Mouse (Mus musculus) 416B (cell line): ENCODE results near the gene Sap18b.
A peak's percentile ranks its signal among the peaks of the same experiment; 100 is the strongest.
"Not testable (repeated sequence)": the region's sequence is repeated elsewhere in the genome, so short reads cannot be mapped to it uniquely, and the experiment has no call there.

Source experiments
- DNase-seq: peaks from one replicate; pipeline ENCODE4 v3.0.0; 2011; ENCODE audit warnings: low read depth

Sap18b gene

GRCm38 (mm10) chr8:95825162-95825561 lies at the start of gene Sap18b:
Sap18b (plus strand) TSS chr8:95825346.
- DNase-seq, result not testable (repeated sequence)

GRCm38 (mm10) chr8:95781085-95781484 lies 44.1 kb upstream of the Sap18b start:
- no peak for DNase-seq

- no peak for DNase-seq
These were observed 43.4 kb upstream of the Sap18b start for GRCm38 (mm10) chr8:95781775-95782174.

- no peak for DNase-seq
These were observed 42.5 kb upstream of the Sap18b start for GRCm38 (mm10) chr8:95782628-95783027.

- peak; percentile 31 for DNase-seq
These were observed 39.6 kb upstream of the Sap18b start for GRCm38 (mm10) chr8:95785591-95785990.

GRCm38 (mm10) chr8:95795333-95796061 lies 29.6 kb upstream of the Sap18b start:
- not testable (repeated sequence) for DNase-seq

- DNase-seq, result no peak
These were observed 26.0 kb upstream of the Sap18b start for GRCm38 (mm10) chr8:95799117-95799516.

- DNase-seq, result no peak
These were observed 25.3 kb upstream of the Sap18b start for GRCm38 (mm10) chr8:95799891-95800290.

- no peak for DNase-seq
These were observed 24.8 kb upstream of the Sap18b start for GRCm38 (mm10) chr8:95800353-95800752.

- no peak for DNase-seq
These were observed 23.6 kb upstream of the Sap18b start for GRCm38 (mm10) chr8:95801476-95802064.

- DNase-seq, result no peak
These were observed 22.9 kb upstream of the Sap18b start for GRCm38 (mm10) chr8:95802231-95802630.

- no peak for DNase-seq
These were observed 19.7 kb upstream of the Sap18b start for GRCm38 (mm10) chr8:95805482-95805881.

- peak; percentile 37 for DNase-seq
These were observed 18.5 kb upstream of the Sap18b start for GRCm38 (mm10) chr8:95806461-95807191.

GRCm38 (mm10) chr8:95807331-95807843 lies 17.8 kb upstream of the Sap18b start, which contains the start of gene Cnot1:
Cnot1 (minus strand) TSS chr8:95807464.
- peak; percentile 98 for DNase-seq

- peak; percentile 98 for DNase-seq
These were observed 17.3 kb upstream of the Sap18b start for GRCm38 (mm10) chr8:95807861-95808260.

GRCm38 (mm10) chr8:95808631-95809030 lies 16.5 kb upstream of the Sap18b start:
- DNase-seq, result no peak

GRCm38 (mm10) chr8:95809116-95809515 lies 16.0 kb upstream of the Sap18b start:
- DNase-seq, result no peak

- DNase-seq, result peak; percentile 42
These were observed 15.0 kb upstream of the Sap18b start for GRCm38 (mm10) chr8:95810184-95810591.

- no peak for DNase-seq
These were observed 9.0 kb upstream of the Sap18b start for GRCm38 (mm10) chr8:95816044-95816708.

GRCm38 (mm10) chr8:95817597-95817996 lies 7.5 kb upstream of the Sap18b start:
- DNase-seq, result no peak

- DNase-seq, result no peak
These were observed 6.9 kb upstream of the Sap18b start for GRCm38 (mm10) chr8:95818211-95818610.

- DNase-seq, result no peak
These were observed 3.9 kb upstream of the Sap18b start for GRCm38 (mm10) chr8:95821266-95821665.
